ENCODE assay signal across 18 mouse cellular contexts in genomic region chr14:109035171-109035570, GRCm38 (mm10).
DNase-seq lines count a peak whose midpoint lies in the region; ATAC-seq and TF ChIP-seq lines count a peak whose summit lies in the region.
"Had no signal": no experiment of that assay in that cellular context is flagged by ENCODE, and none has a peak within 500 bp of the region (broad histone marks: within the 10 kb centered on the region; RNA-seq: fewer than 3 reads in every experiment).

No protein-coding gene starts in this region.

- no peaks in the 10 kb centered on the region for H3K36me3 ChIP-seq in midbrain, embryonic 11.5 days (ENCODE audit: control insufficient read depth, insufficient read depth, low read length)
- no peaks in the 10 kb centered on the region for H3K36me3 ChIP-seq in midbrain, postnatal 0 days (ENCODE audit: insufficient read depth, low read length)
- H3K36me3 ChIP-seq in midbrain, embryonic 13.5 days = no peaks in the 10 kb centered on the region
- H3K36me3 ChIP-seq in midbrain, embryonic 15.5 days (replicated peaks) = no peaks in the 10 kb centered on the region
- H3K36me3 ChIP-seq: embryonic facial prominence, embryonic 10.5 days; embryonic facial prominence, embryonic 12.5 days; forebrain, embryonic 15.5 days had no signal

- no peak for TF ChIP-seq CTCF in midbrain, postnatal 0 days (IDR thresholded peaks at IDR 0.05)

- no peak overlapping the region for H3K9ac ChIP-seq in midbrain, embryonic 11.5 days (ENCODE audit: low read length)
- no peak overlapping the region for H3K9ac ChIP-seq in midbrain, postnatal 0 days (replicated peaks; ENCODE audit: low read length, poor library complexity, severe bottlenecking)
- no peak overlapping the region for H3K9ac ChIP-seq in midbrain, embryonic 13.5 days (replicated peaks)
- H3K9ac ChIP-seq in midbrain, embryonic 15.5 days = no peak overlapping the region
- H3K9ac ChIP-seq: embryonic facial prominence, embryonic 12.5 days; forebrain, embryonic 13.5 days; forebrain, embryonic 15.5 days; forebrain, postnatal 0 days had no signal

- no peaks in the 10 kb centered on the region for H3K27me3 ChIP-seq in midbrain, embryonic 11.5 days (ENCODE audit: control insufficient read depth, insufficient read depth, low read length)
- H3K27me3 ChIP-seq in midbrain, postnatal 0 days (ENCODE audit: insufficient read depth, low read length) = no peaks in the 10 kb centered on the region
- no peaks in the 10 kb centered on the region for H3K27me3 ChIP-seq in midbrain, embryonic 13.5 days
- no peaks in the 10 kb centered on the region for H3K27me3 ChIP-seq in midbrain, embryonic 15.5 days (replicated peaks)
- H3K27me3 ChIP-seq: embryonic facial prominence, embryonic 12.5 days; forebrain, embryonic 13.5 days; forebrain, embryonic 15.5 days had no signal

- ATAC-seq in midbrain, embryonic 11.5 days (ENCODE audit: low FRiP score) = 0 out of 2 replicates have a peak, but pooled peaks have one; percentile 27
- ATAC-seq in midbrain, postnatal 0 days (ENCODE audit: low FRiP score) = no peak
- 0 out of 2 replicates have a peak, but pooled peaks have one; percentile 30 for ATAC-seq in midbrain, embryonic 13.5 days
- ATAC-seq in midbrain, embryonic 15.5 days (replicated peaks) = no peak
- ATAC-seq: forebrain, embryonic 13.5 days; forebrain, embryonic 15.5 days; forebrain, postnatal 0 days had no signal

- 67% methylated on average over 1 of the region's 1 CpGs for WGBS in midbrain, embryonic 11.5 days
- WGBS in midbrain, postnatal 0 days = 83% methylated on average over 1 of the region's 1 CpGs
- WGBS in midbrain, embryonic 13.5 days = 96% methylated on average over 1 of the region's 1 CpGs
- 100% methylated on average over 1 of the region's 1 CpGs for WGBS in midbrain, embryonic 15.5 days

- H3K4me3 ChIP-seq in midbrain, embryonic 11.5 days (ENCODE audit: low read depth, low read length) = no peak overlapping the region
- no peak overlapping the region for H3K4me3 ChIP-seq in midbrain, postnatal 0 days (ENCODE audit: low read depth, low read length)
- H3K4me3 ChIP-seq in midbrain, embryonic 13.5 days (replicated peaks) = no peak overlapping the region
- H3K4me3 ChIP-seq in midbrain, embryonic 15.5 days = no peak overlapping the region
- H3K4me3 ChIP-seq: embryonic facial prominence, embryonic 10.5 days; embryonic facial prominence, embryonic 12.5 days; forebrain, embryonic 13.5 days; forebrain, embryonic 15.5 days had no signal

- no peak for DNase-seq in midbrain, embryonic 11.5 days (ENCODE audit: low spot score, missing footprints)
- no peak for DNase-seq in midbrain, postnatal 0 days (ENCODE audit: low spot score)
- DNase-seq in cerebellum, postnatal 36 days = no peak
- DNase-seq: adrenal gland, adult 2 months; adrenal gland, postnatal 10 days; adrenal gland, postnatal 25 days; cerebellum, adult 11 months; cerebellum, adult 18-20 months; cerebellum, adult 8-10 months; cerebellum, adult 9-11 months; cerebellum, postnatal 14 days; forebrain, postnatal 0 days had no signal

- no peaks in the 10 kb centered on the region for H3K9me3 ChIP-seq in midbrain, embryonic 11.5 days (ENCODE audit: control insufficient read depth, low read length)
- no peaks in the 10 kb centered on the region for H3K9me3 ChIP-seq in midbrain, postnatal 0 days (ENCODE audit: low read length)
- H3K9me3 ChIP-seq in midbrain, embryonic 13.5 days = no peaks in the 10 kb centered on the region
- H3K9me3 ChIP-seq in midbrain, embryonic 15.5 days = no peaks in the 10 kb centered on the region
- H3K9me3 ChIP-seq: embryonic facial prominence, embryonic 10.5 days; embryonic facial prominence, embryonic 12.5 days; forebrain, embryonic 13.5 days; forebrain, embryonic 15.5 days had no signal

- H3K4me2 ChIP-seq in midbrain, embryonic 11.5 days = no peak overlapping the region
- no peak overlapping the region for H3K4me2 ChIP-seq in midbrain, postnatal 0 days (ENCODE audit: low read depth, low read length, poor library complexity, severe bottlenecking)
- H3K4me2 ChIP-seq in midbrain, embryonic 13.5 days (replicated peaks) = no peak overlapping the region
- H3K4me2 ChIP-seq in midbrain, embryonic 15.5 days = no peak overlapping the region
- H3K4me2 ChIP-seq: embryonic facial prominence, embryonic 12.5 days; forebrain, embryonic 13.5 days; forebrain, embryonic 15.5 days had no signal

- no peak overlapping the region for H3K27ac ChIP-seq in midbrain, embryonic 11.5 days (ENCODE audit: low read depth, low read length)
- H3K27ac ChIP-seq in midbrain, postnatal 0 days (ENCODE audit: low read depth, low read length) = no peak overlapping the region
- H3K27ac ChIP-seq in midbrain, embryonic 13.5 days = no peak overlapping the region
- no peak overlapping the region for H3K27ac ChIP-seq in midbrain, embryonic 15.5 days
- H3K27ac ChIP-seq: embryonic facial prominence, embryonic 10.5 days; embryonic facial prominence, embryonic 12.5 days; forebrain, embryonic 13.5 days; forebrain, embryonic 15.5 days had no signal

- no peaks in the 10 kb centered on the region for H3K4me1 ChIP-seq in midbrain, embryonic 11.5 days (ENCODE audit: control insufficient read depth, insufficient read depth, low read length)
- H3K4me1 ChIP-seq in midbrain, postnatal 0 days (ENCODE audit: insufficient read depth, low read length) = no peaks in the 10 kb centered on the region
- H3K4me1 ChIP-seq in midbrain, embryonic 13.5 days (replicated peaks) = no peaks in the 10 kb centered on the region
- H3K4me1 ChIP-seq in midbrain, embryonic 15.5 days = no peaks in the 10 kb centered on the region
- H3K4me1 ChIP-seq: embryonic facial prominence, embryonic 10.5 days; embryonic facial prominence, embryonic 12.5 days; forebrain, embryonic 13.5 days; forebrain, embryonic 15.5 days had no signal

Comparison
In these comparisons a context has a peak if more than half of its experiments do, and no peak if none do; other contexts are left out.
1. ATAC-seq: peak in midbrain, embryonic 11.5 days (single experiment) and midbrain, embryonic 13.5 days (single experiment); none in midbrain, postnatal 0 days (single experiment) and midbrain, embryonic 15.5 days (single experiment).